Mouse (Mus musculus): Measurements from ENCODE around the gene Washc2. TPM values are rescaled to one million over a fixed set of nuclear protein-coding genes. Genes with fewer than 3 reads are reported as not detected.
"Not testable (repeated sequence)": the region's sequence is repeated elsewhere in the genome, so short reads cannot be mapped to it uniquely, and the experiment has no call there.

The Washc2 gene
- polyA plus RNA-seq (2017; shearing (Covaris generic)): 10 to 100 TPM; 32.1 to 46.4 (median 45.6) TPM

GRCm38 (mm10) chr6:116207729-116208534 lies at the start of gene Washc2:
Washc2 (plus strand) TSS chr6:116208038.
- peak; percentile 87 for ATAC-seq

- ATAC-seq: no peak
Measured at GRCm38 (mm10) chr6:116166383-116166782, 41.5 kb upstream of the Washc2 start.

GRCm38 (mm10) chr6:116173511-116174099 lies 34.2 kb upstream of the Washc2 start:
- ATAC-seq: peak; percentile 50

- no peak for ATAC-seq
Measured at GRCm38 (mm10) chr6:116178376-116178775, 29.5 kb upstream of the Washc2 start.

GRCm38 (mm10) chr6:116180731-116181130 lies 27.1 kb upstream of the Washc2 start:
- ATAC-seq: no peak

- ATAC-seq: peak; percentile 25
Measured at GRCm38 (mm10) chr6:116183509-116183908, 24.3 kb upstream of the Washc2 start.

GRCm38 (mm10) chr6:116186485-116186884 lies 21.4 kb upstream of the Washc2 start:
- no peak for ATAC-seq

GRCm38 (mm10) chr6:116189417-116189816 lies 18.4 kb upstream of the Washc2 start:
- no peak for ATAC-seq

- ATAC-seq: peak; percentile 1
Measured at GRCm38 (mm10) chr6:116192809-116193311, 15.0 kb upstream of the Washc2 start.

- ATAC-seq: peak; percentile 86
Measured at GRCm38 (mm10) chr6:116193394-116194393, 14.1 kb upstream of the Washc2 start, which contains the start of gene Tmcc1. Tmcc1 (minus strand) TSS chr6:116193486.

- no peak for ATAC-seq
Measured at GRCm38 (mm10) chr6:116195811-116196210, 12.0 kb upstream of the Washc2 start.

- ATAC-seq: peak; percentile 47
Measured at GRCm38 (mm10) chr6:116198173-116198572, 9.7 kb upstream of the Washc2 start.

- ATAC-seq: no peak
Measured at GRCm38 (mm10) chr6:116199682-116200081, 8.2 kb upstream of the Washc2 start.

GRCm38 (mm10) chr6:116227767-116228166 lies 19.9 kb downstream of the Washc2 start:
- no peak for ATAC-seq

- ATAC-seq: peak; percentile 85
Measured at GRCm38 (mm10) chr6:116228785-116229525, 21.1 kb downstream of the Washc2 start.

- ATAC-seq: not testable (repeated sequence)
Measured at GRCm38 (mm10) chr6:116234821-116235220, 27.0 kb downstream of the Washc2 start.

- no peak for ATAC-seq
Measured at GRCm38 (mm10) chr6:116235336-116235735, 27.5 kb downstream of the Washc2 start.

GRCm38 (mm10) chr6:116238083-116238482 lies 30.2 kb downstream of the Washc2 start:
- no peak for ATAC-seq

- ATAC-seq: no peak
Measured at GRCm38 (mm10) chr6:116240371-116240770, 32.5 kb downstream of the Washc2 start.

GRCm38 (mm10) chr6:116259649-116260048 lies 51.8 kb downstream of the Washc2 start:
- no peak for ATAC-seq

- no peak for ATAC-seq
Measured at GRCm38 (mm10) chr6:116260481-116260880, 52.6 kb downstream of the Washc2 start.

GRCm38 (mm10) chr6:116262824-116263223 lies 55.0 kb downstream of the Washc2 start:
- ATAC-seq: no peak
